ENCODE assay signal across 8 mouse cellular contexts in genomic region chrX:133657308-133658302, GRCm38 (mm10). TPM values are rescaled to one million over a fixed set of nuclear protein-coding genes. Genes with fewer than 3 reads are reported as not detected.
DNase-seq lines count a peak whose midpoint lies in the region; ATAC-seq and TF ChIP-seq lines count a peak whose summit lies in the region.

No protein-coding gene starts in this region.

- no peaks in the 10 kb centered on the region for H3K9me3 ChIP-seq in lung, embryonic 15.5 days
- H3K9me3 ChIP-seq in hindbrain, embryonic 13.5 days = no peaks in the 10 kb centered on the region

- H3K27ac ChIP-seq in lung, embryonic 15.5 days = no peak overlapping the region
- H3K27ac ChIP-seq in hindbrain, embryonic 13.5 days = no peak overlapping the region
- no peak overlapping the region for H3K27ac ChIP-seq in small intestine, adult 2 months (ENCODE audit: insufficient read depth, low read depth, low read length)

- H3K4me2 ChIP-seq in lung, embryonic 15.5 days = peak overlapping the region; percentile 20; the same call in 1 of the 2 replicates
- peak overlapping the region; percentile 39 for H3K4me2 ChIP-seq in hindbrain, embryonic 13.5 days

- TF ChIP-seq CTCF in small intestine, adult 2 months (IDR thresholded peaks at IDR 0.05; ENCODE audit: extremely low read depth, insufficient read length, insufficient replicate concordance, low read depth, low read length) = peak; percentile 16; the same call in 1 of the 2 replicates

- H3K36me3 ChIP-seq in lung, embryonic 15.5 days = no peaks in the 10 kb centered on the region
- no peaks in the 10 kb centered on the region for H3K36me3 ChIP-seq in hindbrain, embryonic 13.5 days
- no peaks in the 10 kb centered on the region for H3K36me3 ChIP-seq in small intestine, adult 2 months (ENCODE audit: control insufficient read depth, insufficient read depth, low read length)

- DNase-seq in frontal cortex, postnatal 14 days (ENCODE audit: low spot score in 2 of 2) = no peak
- DNase-seq in lung, postnatal 14 days = no peak
- DNase-seq in thymus, postnatal 10 days (ENCODE audit: low spot score in 2 of 2) = no peak

- 10% methylated on average over 9 of the region's 9 CpGs for WGBS in lung, embryonic 15.5 days
- 17% methylated on average over 9 of the region's 9 CpGs for WGBS in hindbrain, embryonic 13.5 days
- WGBS in small intestine, adult 2 months = 16% methylated on average over 9 of the region's 9 CpGs

- H3K9ac ChIP-seq in lung, embryonic 15.5 days = no peak overlapping the region
- no peak overlapping the region for H3K9ac ChIP-seq in hindbrain, embryonic 13.5 days

- H3K4me3 ChIP-seq in lung, embryonic 15.5 days = no peak overlapping the region
- no peak overlapping the region for H3K4me3 ChIP-seq in hindbrain, embryonic 13.5 days
- H3K4me3 ChIP-seq in small intestine, adult 2 months (ENCODE audit: low read depth, low read length) = no peak overlapping the region

- TF ChIP-seq POLR2A in small intestine, adult 2 months (IDR thresholded peaks at IDR 0.05; ENCODE audit: low read depth, low read length) = no peak

- peak; percentile 80 for ATAC-seq in frontal cortex, adult (ENCODE audit: low TSS enrichment)
- ATAC-seq in lung, embryonic 15.5 days (ENCODE audit: borderline replicate concordance, extremely low read depth, low FRiP score, low TSS enrichment) = no peak
- peak; percentile 63 for ATAC-seq in hindbrain, embryonic 13.5 days (ENCODE audit: low FRiP score)
- no peak for ATAC-seq in erythroid progenitor cell, adult 5-6 weeks (replicated peaks; ENCODE audit: low FRiP score, poor library complexity, severe bottlenecking)

- H3K4me1 ChIP-seq in lung, embryonic 15.5 days = 0 out of 2 replicates have a peak, but pooled peaks cover 6% of the 10 kb centered on the region
- 0 out of 2 replicates have a peak, but pooled peaks cover 3% of the 10 kb centered on the region for H3K4me1 ChIP-seq in hindbrain, embryonic 13.5 days (replicated peaks)
- no peaks in the 10 kb centered on the region for H3K4me1 ChIP-seq in small intestine, adult 2 months (ENCODE audit: control insufficient read depth, insufficient read depth, insufficient read length, low read length)

- no peaks in the 10 kb centered on the region for H3K27me3 ChIP-seq in lung, embryonic 15.5 days
- H3K27me3 ChIP-seq in hindbrain, embryonic 13.5 days = peaks cover 7% of the 10 kb centered on the region; the same call in 1 of the 2 replicates
- no peaks in the 10 kb centered on the region for H3K27me3 ChIP-seq in small intestine, adult 2 months (ENCODE audit: control insufficient read depth, insufficient read depth, low read length)

RNA-seq across cellular contexts. Expression of gene Pcdh19, which starts 31.2 kb away (rescaled TPM):
- 1.3 and 1.6 TPM in 2 replicates for polyA plus RNA-seq in lung, embryonic 15.5 days (2015; fragmentation: Nextera tagmentation; extraction: Ambion mirVana)
- 11.0 and 12.2 TPM in 2 replicates for polyA plus RNA-seq in hindbrain, embryonic 13.5 days (2015; fragmentation: Nextera tagmentation; extraction: Ambion mirVana)
- 0.32 and 0.51 TPM in 2 replicates for polyA plus RNA-seq in small intestine, adult 2 months (2012; rRNA removed)
- total RNA-seq in erythroid progenitor cell, adult 5-6 weeks (2015; ENCODE audit: low replicate concordance) = not detected in 2 replicates
- not detected in 2 replicates for total RNA-seq in erythroid progenitor cell, adult 5-6 weeks (2017; ENCODE audit: low replicate concordance)

Comparison
In these comparisons a context has a peak if more than half of its experiments do, and no peak if none do; other contexts are left out.
1. ATAC-seq: peak in frontal cortex, adult (single experiment) and hindbrain, embryonic 13.5 days (single experiment); none in lung, embryonic 15.5 days (single experiment) and erythroid progenitor cell, adult 5-6 weeks (single experiment).